Comparison of ENCODE assay signal across 8 mouse cellular contexts in genomic region chr17:47440359-47440890, GRCm38 (mm10). TPM values are rescaled to one million over a fixed set of nuclear protein-coding genes. Genes with fewer than 3 reads are reported as not detected.
DNase-seq lines count a peak whose midpoint lies in the region; ATAC-seq and TF ChIP-seq lines count a peak whose summit lies in the region.

No protein-coding gene starts in this region.

- 0 out of 2 replicates have a peak overlapping the region, but pooled peaks have one; percentile 7 for H3K27ac ChIP-seq in heart, embryonic 16.5 days (ENCODE audit: low read length)
- H3K27ac ChIP-seq in forebrain, embryonic 15.5 days (replicated peaks): no peak overlapping the region
- peak overlapping the region; percentile 95 for H3K27ac ChIP-seq in small intestine, adult 2 months (ENCODE audit: insufficient read depth, low read depth, low read length)
- no peak overlapping the region for H3K27ac ChIP-seq in thymus, adult 2 months (ENCODE audit: control insufficient read depth, insufficient read depth, low read length)

- peaks cover 33% of the 10 kb centered on the region for H3K4me1 ChIP-seq in heart, embryonic 16.5 days (ENCODE audit: control insufficient read depth, insufficient read depth, low read length)
- H3K4me1 ChIP-seq in forebrain, embryonic 15.5 days: peaks cover 15% of the 10 kb centered on the region
- H3K4me1 ChIP-seq in small intestine, adult 2 months (ENCODE audit: control insufficient read depth, insufficient read depth, insufficient read length, low read length): peaks cover 32% of the 10 kb centered on the region
- peaks cover 20% of the 10 kb centered on the region for H3K4me1 ChIP-seq in thymus, adult 2 months (replicated peaks; ENCODE audit: control insufficient read depth, insufficient read depth, low read length)

- 20% methylated on average over 9 of the region's 9 CpGs for WGBS in heart, embryonic 16.5 days
- 7% methylated on average over 9 of the region's 9 CpGs for WGBS in forebrain, embryonic 15.5 days
- WGBS in small intestine, adult 2 months: 48% methylated on average over 9 of the region's 9 CpGs
- 91% methylated on average over 9 of the region's 9 CpGs for WGBS in thymus, adult 2 months

- peak overlapping the region; percentile 28; the same call in 1 of the 2 replicates for H3K9ac ChIP-seq in heart, embryonic 16.5 days (ENCODE audit: low read length)
- no peak overlapping the region for H3K9ac ChIP-seq in forebrain, embryonic 15.5 days (replicated peaks)

- DNase-seq in heart, postnatal 10 days: no peak
- DNase-seq in kidney, postnatal 14 days: peak; percentile 58
- no peak for DNase-seq in urinary bladder, adult 2 months (ENCODE audit: low spot score)
- DNase-seq in thymus, adult 2 months: no peak

- H3K9me3 ChIP-seq in heart, embryonic 16.5 days (replicated peaks; ENCODE audit: control insufficient read depth, low read length): no peaks in the 10 kb centered on the region
- H3K9me3 ChIP-seq in forebrain, embryonic 15.5 days: no peaks in the 10 kb centered on the region

- TF ChIP-seq POLR2A in small intestine, adult 2 months (IDR thresholded peaks at IDR 0.05; ENCODE audit: low read depth, low read length): no peak
- TF ChIP-seq POLR2A in thymus, adult 2 months (IDR thresholded peaks at IDR 0.05; ENCODE audit: control insufficient read depth, extremely low read depth, insufficient read depth, low read length, poor library complexity): no peak

- no peaks in the 10 kb centered on the region for H3K36me3 ChIP-seq in heart, embryonic 16.5 days (ENCODE audit: control insufficient read depth, insufficient read depth)
- no peaks in the 10 kb centered on the region for H3K36me3 ChIP-seq in forebrain, embryonic 15.5 days
- 0 out of 2 replicates have a peak, but pooled peaks cover 1% of the 10 kb centered on the region for H3K36me3 ChIP-seq in small intestine, adult 2 months (ENCODE audit: control insufficient read depth, insufficient read depth, low read length)
- no peaks in the 10 kb centered on the region for H3K36me3 ChIP-seq in thymus, adult 2 months (ENCODE audit: control insufficient read depth, insufficient read depth, low read length)

- TF ChIP-seq CTCF in small intestine, adult 2 months (IDR thresholded peaks at IDR 0.05; ENCODE audit: extremely low read depth, insufficient read length, insufficient replicate concordance, low read depth, low read length): no peak
- TF ChIP-seq CTCF in thymus, adult 2 months (IDR thresholded peaks at IDR 0.05; ENCODE audit: borderline replicate concordance, control insufficient read depth, extremely low read depth, insufficient read depth, low read length, poor library complexity): no peak

- ATAC-seq in heart, embryonic 16.5 days (replicated peaks; ENCODE audit: extremely low read depth, insufficient read depth, low FRiP score): no peak
- 0 out of 2 replicates have a peak, but pooled peaks have one; percentile 13 for ATAC-seq in forebrain, embryonic 15.5 days (replicated peaks)
- no peak for ATAC-seq in monocyte, adult 5-6 weeks (replicated peaks; ENCODE audit: insufficient number of reproducible peaks, low FRiP score, low TSS enrichment, poor library complexity, severe bottlenecking)

- intact Hi-C loops in heart, postnatal 10 days (cut with DNase I): no loop called here

- no peaks in the 10 kb centered on the region for H3K27me3 ChIP-seq in heart, embryonic 16.5 days (ENCODE audit: control insufficient read depth, insufficient read depth, low read length)
- H3K27me3 ChIP-seq in forebrain, embryonic 15.5 days: peaks cover 39% of the 10 kb centered on the region
- H3K27me3 ChIP-seq in small intestine, adult 2 months (ENCODE audit: control insufficient read depth, insufficient read depth, low read length): no peaks in the 10 kb centered on the region
- peaks cover 5% of the 10 kb centered on the region; the same call in 1 of the 2 replicates for H3K27me3 ChIP-seq in thymus, adult 2 months (ENCODE audit: control insufficient read depth, insufficient read depth, low read length)

- H3K4me3 ChIP-seq in heart, embryonic 16.5 days (ENCODE audit: low read length): no peak overlapping the region
- H3K4me3 ChIP-seq in forebrain, embryonic 15.5 days: no peak overlapping the region
- H3K4me3 ChIP-seq in small intestine, adult 2 months (ENCODE audit: low read depth, low read length): no peak overlapping the region
- no peak overlapping the region for H3K4me3 ChIP-seq in thymus, adult 2 months (ENCODE audit: control insufficient read depth, insufficient read depth, low read length)

- H3K4me2 ChIP-seq in heart, embryonic 16.5 days (ENCODE audit: low read depth, low read length): no peak overlapping the region
- no peak overlapping the region for H3K4me2 ChIP-seq in forebrain, embryonic 15.5 days (replicated peaks)

RNA-seq across cellular contexts. Expression of gene 1700001C19Rik, which starts 3.2 kb away (rescaled TPM):
- 0.57 and 0.64 TPM in 2 replicates for polyA plus RNA-seq in heart, embryonic 16.5 days (2015; fragmentation: Nextera tagmentation; extraction: Ambion mirVana)
- total RNA-seq in heart, postnatal 10 days (2021): not detected
- 0.51 and 0.64 TPM in 2 replicates for polyA plus RNA-seq in forebrain, embryonic 15.5 days (2015; fragmentation: Nextera tagmentation; extraction: Ambion mirVana)
- polyA plus RNA-seq in small intestine, adult 2 months (2012; rRNA removed): 0.08 TPM in 1 of 2 replicates, not detected in the other
- 0.26 and 0.43 TPM in 2 replicates for polyA plus RNA-seq in urinary bladder, adult 2 months (2012; rRNA removed)
- 0.11 and 0.26 TPM in 2 replicates for polyA plus RNA-seq in thymus, adult 2 months (2012; rRNA removed)
- not detected in 3 replicates for total RNA-seq in monocyte, adult 5-6 weeks (2017)

RNA-seq across cellular contexts. Expression of gene AI661453, which starts 4.0 kb away (rescaled TPM):
- polyA plus RNA-seq in heart, embryonic 16.5 days (2015; fragmentation: Nextera tagmentation; extraction: Ambion mirVana): 0.77 and 0.92 TPM in 2 replicates
- 1 to 10 TPM; 1.5 to 2.0 TPM for total RNA-seq in heart, postnatal 10 days (2021)
- 0.19 and 0.20 TPM in 2 replicates for polyA plus RNA-seq in forebrain, embryonic 15.5 days (2015; fragmentation: Nextera tagmentation; extraction: Ambion mirVana)
- polyA plus RNA-seq in small intestine, adult 2 months (2012; rRNA removed): 21.8 and 27.3 TPM in 2 replicates
- polyA plus RNA-seq in urinary bladder, adult 2 months (2012; rRNA removed): 9.4 and 14.9 TPM in 2 replicates
- polyA plus RNA-seq in thymus, adult 2 months (2012; rRNA removed): 1.0 and 1.6 TPM in 2 replicates
- 0.29 TPM in 1 of 3 replicates, not detected in the others for total RNA-seq in monocyte, adult 5-6 weeks (2017)

RNA-seq across cellular contexts. Expression of gene Guca1a, which starts 40.0 kb away (rescaled TPM):
- 1.2 and 2.1 TPM in 2 replicates for polyA plus RNA-seq in heart, embryonic 16.5 days (2015; fragmentation: Nextera tagmentation; extraction: Ambion mirVana)
- under 1 TPM; 0.52 to 0.81 TPM for total RNA-seq in heart, postnatal 10 days (2021)
- polyA plus RNA-seq in forebrain, embryonic 15.5 days (2015; fragmentation: Nextera tagmentation; extraction: Ambion mirVana): 0.22 and 0.33 TPM in 2 replicates
- 2.1 and 2.5 TPM in 2 replicates for polyA plus RNA-seq in small intestine, adult 2 months (2012; rRNA removed)
- 4.5 and 5.4 TPM in 2 replicates for polyA plus RNA-seq in urinary bladder, adult 2 months (2012; rRNA removed)
- polyA plus RNA-seq in thymus, adult 2 months (2012; rRNA removed): 0.41 and 1.2 TPM in 2 replicates
- total RNA-seq in monocyte, adult 5-6 weeks (2017): 0.57 TPM in 1 of 3 replicates, not detected in the others

RNA-seq across cellular contexts. Expression of gene Guca1b, which starts 55.2 kb away (rescaled TPM):
- 0.95 and 1.2 TPM in 2 replicates for polyA plus RNA-seq in heart, embryonic 16.5 days (2015; fragmentation: Nextera tagmentation; extraction: Ambion mirVana)
- total RNA-seq in heart, postnatal 10 days (2021): under 1 TPM in 1 of 2 experiments, not detected in 1; 0.30 TPM
- 0.33 and 0.39 TPM in 2 replicates for polyA plus RNA-seq in forebrain, embryonic 15.5 days (2015; fragmentation: Nextera tagmentation; extraction: Ambion mirVana)
- 0.56 and 0.86 TPM in 2 replicates for polyA plus RNA-seq in small intestine, adult 2 months (2012; rRNA removed)
- polyA plus RNA-seq in urinary bladder, adult 2 months (2012; rRNA removed): 5.2 and 5.5 TPM in 2 replicates
- 1.6 and 3.1 TPM in 2 replicates for polyA plus RNA-seq in thymus, adult 2 months (2012; rRNA removed)
- total RNA-seq in monocyte, adult 5-6 weeks (2017): 0.43 to 3.8 TPM (median 1.6 TPM) in 3 replicates

Comparison
In these comparisons a context has a peak if more than half of its experiments do, and no peak if none do; other contexts are left out.
1. H3K27ac ChIP-seq: peak in heart, embryonic 16.5 days (single experiment) and small intestine, adult 2 months (single experiment); none in forebrain, embryonic 15.5 days (single experiment) and thymus, adult 2 months (single experiment).